Mouse (Mus musculus) forebrain, embryonic 13.5 days (tissue): ENCODE results near the gene Hoxa13. TPM values are rescaled to one million over a fixed set of nuclear protein-coding genes. Genes with fewer than 3 reads are reported as not detected.

Source experiments
- ATAC-seq: fragments of 200-750 bp; cut with Nextera tagmentation; 2 replicates; pipeline ENCODE4 v1.8.0; 2017
- H3K27ac ChIP-seq: fragments of 300-500 bp; sonication (generic); 2 replicates; pipeline ENCODE4 v1.5.1; 2015; ENCODE audit warnings: inconsistent platforms, mild to moderate bottlenecking, moderate library complexity
- H3K27me3 ChIP-seq: fragments of 300-500 bp; sonication (generic); 2 replicates; pipeline ENCODE4 v1.6.1; 2015; ENCODE audit warnings: mild to moderate bottlenecking, inconsistent platforms
- H3K36me3 ChIP-seq: fragments of 300-500 bp; sonication (generic); 2 replicates; pipeline ENCODE4 v1.6.1; 2015; ENCODE audit warnings: mild to moderate bottlenecking, inconsistent platforms; ENCODE audit not compliant: poor library complexity, severe bottlenecking
- H3K4me1 ChIP-seq: fragments of 300-500 bp; sonication (generic); 2 replicates; pipeline ENCODE4 v1.6.1; 2015; ENCODE audit warnings: inconsistent platforms
- H3K4me2 ChIP-seq: fragments of 300-500 bp; sonication (generic); 2 replicates; pipeline ENCODE4 v1.6.1; 2015; ENCODE audit warnings: inconsistent platforms, mild to moderate bottlenecking, moderate library complexity
- H3K4me3 ChIP-seq: fragments of 300-500 bp; sonication (generic); 2 replicates; pipeline ENCODE4 v1.5.1; 2015; ENCODE audit warnings: mild to moderate bottlenecking, inconsistent platforms
- H3K9ac ChIP-seq: fragments of 300-500 bp; sonication (generic); 2 replicates; pipeline ENCODE4 v1.6.1; 2015; ENCODE audit warnings: mild to moderate bottlenecking, inconsistent platforms
- H3K9me3 ChIP-seq: fragments of 300-500 bp; sonication (generic); replicated peaks from 2 replicates; pipeline ENCODE4 v1.6.1; 2016; ENCODE audit warnings: inconsistent platforms
- WGBS: fragments of 180-500 bp; shearing (Covaris S2); methylation state at CpG from one replicate; pipeline ENCODE4 v1.1.7; 2015; 5-methylcytosine and 5-hydroxymethylcytosine counted together
- polyA plus RNA-seq: library from polyadenylated mRNA; unstranded; fragments of >200 nt; fragmentation: Nextera tagmentation; extraction: Ambion mirVana; gene quantifications from 2 replicates; pipeline ENCODE4 v1.2.1, GENCODE M21; 2015

Gene Hoxa13
- polyA plus RNA-seq = not detected in 2 replicates

DNA sequence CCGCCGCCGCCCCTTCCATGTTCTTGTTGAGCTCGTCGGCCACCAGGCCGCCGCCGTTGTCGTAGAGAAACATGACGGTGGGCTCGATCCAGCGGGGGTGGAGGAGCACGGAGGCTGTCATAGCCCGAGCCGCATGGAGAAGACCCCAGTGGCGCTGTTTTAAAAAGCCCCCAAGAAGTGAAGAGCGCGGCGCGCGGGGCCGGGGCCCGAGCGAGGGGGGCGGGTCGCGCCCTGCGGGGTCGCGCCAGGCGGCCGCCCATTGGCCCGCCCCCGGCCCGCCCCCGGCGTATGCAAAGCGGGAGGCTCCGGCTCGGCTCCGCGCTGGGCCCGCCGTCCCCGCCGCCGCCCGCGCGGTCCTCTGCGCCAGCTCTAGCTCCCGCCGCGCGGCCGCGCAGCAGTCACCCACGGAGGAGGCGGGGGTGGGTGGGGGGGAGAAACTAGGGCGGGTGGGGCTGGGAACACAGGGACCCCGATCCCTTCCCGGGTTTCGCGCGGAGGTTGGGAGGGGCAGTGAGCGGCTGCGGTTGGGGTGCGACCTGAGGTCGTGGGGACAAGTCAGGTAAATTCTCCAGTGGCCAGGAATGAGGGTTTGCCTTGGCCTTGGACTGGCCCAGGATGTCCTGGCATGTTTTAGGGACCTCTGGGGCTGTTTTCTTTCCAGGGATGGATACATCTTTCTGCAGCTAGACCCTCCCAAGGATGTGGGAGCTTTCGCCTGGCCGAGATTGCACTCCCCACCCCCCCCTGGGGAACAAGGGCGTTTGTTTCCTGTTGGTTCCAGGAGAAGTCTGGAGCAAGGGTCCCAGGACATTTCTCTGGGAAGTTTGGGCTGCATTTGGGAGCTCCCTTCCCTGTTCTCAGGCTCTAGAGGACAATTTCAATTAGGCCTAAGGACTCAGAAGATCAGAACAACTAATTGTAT, at the start of gene Hoxa13:
TSS of gene Hoxa13 (minus strand) at position 227 of the 922 bp plus-strand sequence.
- Histone ChIP-seq H3K4me2 (peak within 1 kb of the TSS; percentile 51), H3K9ac (no peak within 1 kb of the TSS), H3K4me1 (peaks cover 10% of the 10 kb centered on the region; the same call in 1 of the 2 replicates), H3K27ac (no peak within 1 kb of the TSS), H3K36me3 (no peaks in the 10 kb centered on the region), H3K9me3 (no peaks in the 10 kb centered on the region), H3K27me3 (peaks cover 96% of the 10 kb centered on the region), H3K4me3 (peak within 1 kb of the TSS; percentile 25)
- ATAC-seq = 0 out of 2 replicates have a peak, but pooled peaks have one; percentile 38
- WGBS = 1% methylated on average over 24 of the region's 72 CpGs

DNA sequence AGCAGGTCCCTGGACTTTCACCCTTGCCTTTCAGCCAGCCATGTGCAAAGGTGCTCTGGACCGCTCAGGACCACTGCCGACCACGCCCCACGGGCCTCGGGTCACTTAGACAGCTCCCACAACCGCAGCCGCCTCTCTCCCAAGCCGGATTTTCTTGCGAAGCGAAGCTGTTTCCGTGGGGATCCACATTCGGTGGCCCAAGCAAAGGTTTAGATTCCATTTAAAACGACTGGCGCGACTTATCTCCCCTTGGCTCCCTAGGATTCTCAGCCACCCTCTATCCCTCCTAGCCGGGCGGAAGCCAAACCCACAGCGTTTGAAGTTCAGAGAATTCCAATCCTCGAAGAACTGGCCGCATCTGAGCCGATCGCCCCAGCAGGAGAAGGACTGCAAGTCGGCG, 49.7 kb upstream of the Hoxa13 start:
- no peak overlapping the region for H3K27ac ChIP-seq
- no peaks in the 10 kb centered on the region for H3K9me3 ChIP-seq
- H3K9ac ChIP-seq = no peak overlapping the region
- no peak overlapping the region for H3K4me3 ChIP-seq
- H3K4me2 ChIP-seq = no peak overlapping the region
- peaks cover 16% of the 10 kb centered on the region; the same call in 1 of the 2 replicates for H3K4me1 ChIP-seq
- no peaks in the 10 kb centered on the region for H3K36me3 ChIP-seq
- no peak for ATAC-seq
- peaks cover 99% of the 10 kb centered on the region for H3K27me3 ChIP-seq
- WGBS = 0% methylated on average over 24 of the region's 24 CpGs

DNA sequence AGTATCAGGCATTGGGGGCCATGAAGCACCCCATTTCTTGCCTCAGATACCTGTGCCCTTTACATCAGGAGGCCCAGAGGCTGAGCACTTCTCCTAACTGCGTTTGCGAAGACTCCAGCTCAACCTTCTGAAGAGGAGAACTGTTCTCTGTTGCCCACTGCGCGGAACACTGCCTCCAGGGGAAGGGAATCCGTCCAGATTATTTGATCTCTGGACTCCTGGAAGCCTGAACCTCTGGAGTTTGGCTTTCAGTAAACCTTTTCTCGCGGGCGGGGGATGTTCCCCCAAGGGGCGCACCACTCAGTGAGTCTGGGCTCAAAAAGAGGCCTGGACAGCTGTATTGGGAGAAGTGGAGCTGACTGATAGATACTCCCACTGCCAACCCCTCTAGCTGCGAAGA, 49.1 kb upstream of the Hoxa13 start:
- Histone ChIP-seq H3K27me3 (peaks cover 99% of the 10 kb centered on the region), H3K9ac (no peak overlapping the region), H3K36me3 (no peaks in the 10 kb centered on the region), H3K4me1 (peaks cover 16% of the 10 kb centered on the region; the same call in 1 of the 2 replicates), H3K4me3 (no peak overlapping the region), H3K9me3 (no peaks in the 10 kb centered on the region), H3K4me2 (no peak overlapping the region), H3K27ac (no peak overlapping the region)
- WGBS = 4% methylated on average over 10 of the region's 10 CpGs
- ATAC-seq = no peak

DNA sequence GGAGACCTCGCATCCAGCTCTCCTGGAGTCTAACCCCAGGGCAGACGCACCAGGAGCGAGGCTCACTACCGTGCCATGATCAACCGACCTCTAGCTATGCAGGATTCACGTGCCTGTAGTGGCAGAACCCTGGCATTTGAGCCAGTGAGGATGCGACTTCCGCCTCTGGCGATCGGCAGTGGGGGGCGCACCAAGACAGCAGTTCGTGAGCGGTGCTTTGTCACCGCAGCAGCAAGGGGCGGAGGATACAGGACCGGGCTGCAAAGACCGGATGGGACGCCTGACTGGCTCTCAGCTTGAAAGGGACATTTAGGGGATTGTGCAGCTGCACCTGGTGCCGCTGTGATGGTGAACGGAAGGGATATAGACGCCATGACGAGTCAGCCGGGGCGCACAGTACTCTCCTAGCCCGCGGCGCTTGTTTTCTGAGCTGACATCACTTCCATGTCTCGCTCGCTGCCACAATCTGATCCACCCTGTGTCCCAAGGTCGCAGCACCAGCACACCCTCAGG, 45.3 kb upstream of the Hoxa13 start:
- Histone ChIP-seq H3K36me3 (no peaks in the 10 kb centered on the region), H3K9me3 (no peaks in the 10 kb centered on the region), H3K4me1 (peaks cover 8% of the 10 kb centered on the region; the same call in 1 of the 2 replicates), H3K9ac (peak overlapping the region; percentile 57), H3K27me3 (peaks cover 93% of the 10 kb centered on the region), H3K4me2 (peak overlapping the region; percentile 71), H3K4me3 (peak overlapping the region; percentile 45), H3K27ac (no peak overlapping the region)
- ATAC-seq = peak; percentile 86
- WGBS = under 1% methylated on average over 30 of the region's 30 CpGs

DNA sequence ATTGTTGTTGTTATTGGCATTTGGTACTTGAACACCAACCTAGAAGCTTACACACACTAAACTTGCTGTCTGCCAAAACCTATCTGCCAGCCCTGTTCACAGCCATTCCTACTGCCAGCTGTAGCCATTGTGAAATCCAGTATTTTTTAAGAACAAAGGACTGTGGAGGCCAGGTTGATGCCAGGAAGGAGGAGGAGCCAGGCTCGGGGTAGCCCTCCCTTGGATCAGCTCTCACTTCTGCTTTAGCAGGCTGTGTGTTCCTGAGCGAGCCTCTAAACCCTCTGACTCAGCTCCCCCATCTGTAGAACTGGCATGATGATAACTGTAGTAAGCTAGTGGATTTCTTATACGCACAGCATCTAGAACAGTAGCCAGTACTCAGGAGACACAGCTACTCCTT, 42.7 kb upstream of the Hoxa13 start:
- Histone ChIP-seq H3K27me3 (peaks cover 91% of the 10 kb centered on the region), H3K27ac (no peak overlapping the region), H3K4me2 (no peak overlapping the region), H3K9me3 (no peaks in the 10 kb centered on the region), H3K9ac (no peak overlapping the region), H3K4me3 (no peak overlapping the region), H3K36me3 (no peaks in the 10 kb centered on the region), H3K4me1 (peaks cover 8% of the 10 kb centered on the region; the same call in 1 of the 2 replicates)
- 53% methylated on average over 3 of the region's 3 CpGs for WGBS
- no peak for ATAC-seq

DNA sequence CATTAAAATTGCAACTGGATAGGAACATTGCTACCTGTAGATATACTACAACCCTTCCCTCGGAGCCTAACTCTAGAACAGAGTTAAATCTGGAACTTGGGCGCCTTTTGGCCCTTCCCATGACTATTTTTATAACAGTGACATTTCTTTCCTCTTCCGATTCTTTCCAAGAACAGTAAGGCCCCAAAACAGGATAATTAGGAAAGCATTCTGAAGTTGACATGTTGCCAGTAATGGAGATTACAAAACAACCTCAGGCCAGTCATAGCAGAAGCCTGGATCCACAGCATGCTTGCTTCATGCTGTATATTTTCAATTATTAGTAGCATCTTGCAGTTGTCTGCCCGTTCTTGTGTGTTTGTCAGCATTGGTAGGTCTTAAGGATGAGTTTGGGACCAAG, 40.1 kb upstream of the Hoxa13 start:
- peaks cover 88% of the 10 kb centered on the region for H3K27me3 ChIP-seq
- no peaks in the 10 kb centered on the region for H3K36me3 ChIP-seq
- no peak overlapping the region for H3K9ac ChIP-seq
- no peak overlapping the region for H3K4me2 ChIP-seq
- WGBS = 87% methylated on average over 4 of the region's 4 CpGs
- no peak overlapping the region for H3K4me3 ChIP-seq
- H3K4me1 ChIP-seq = peaks cover 2% of the 10 kb centered on the region; the same call in 1 of the 2 replicates
- no peaks in the 10 kb centered on the region for H3K9me3 ChIP-seq
- no peak for ATAC-seq
- H3K27ac ChIP-seq = no peak overlapping the region

DNA sequence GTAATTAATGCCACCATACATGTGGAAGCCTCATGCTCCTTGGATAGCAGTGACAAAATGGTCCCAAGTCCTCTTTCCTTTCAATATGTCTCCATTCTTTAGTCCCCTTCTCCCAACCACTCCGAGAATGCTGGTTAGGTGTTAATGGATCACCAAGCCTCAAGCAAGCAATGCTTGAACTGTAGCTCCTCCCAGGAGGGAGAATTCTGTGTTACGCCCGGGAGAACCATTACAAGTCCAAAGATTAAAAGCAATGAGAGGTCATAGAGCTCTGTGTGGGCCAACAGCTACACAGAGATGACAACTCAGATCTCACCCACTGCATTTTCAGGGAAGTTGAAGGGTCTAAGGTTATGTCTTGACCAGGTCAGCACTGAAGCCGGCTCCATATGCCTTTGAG, 37.8 kb upstream of the Hoxa13 start:
- Histone ChIP-seq H3K36me3 (no peaks in the 10 kb centered on the region), H3K4me3 (no peak overlapping the region), H3K4me1 (no peaks in the 10 kb centered on the region), H3K9ac (no peak overlapping the region), H3K4me2 (no peak overlapping the region), H3K9me3 (no peaks in the 10 kb centered on the region), H3K27me3 (peaks cover 87% of the 10 kb centered on the region), H3K27ac (no peak overlapping the region)
- WGBS = 83% methylated on average over 4 of the region's 4 CpGs
- no peak for ATAC-seq

DNA sequence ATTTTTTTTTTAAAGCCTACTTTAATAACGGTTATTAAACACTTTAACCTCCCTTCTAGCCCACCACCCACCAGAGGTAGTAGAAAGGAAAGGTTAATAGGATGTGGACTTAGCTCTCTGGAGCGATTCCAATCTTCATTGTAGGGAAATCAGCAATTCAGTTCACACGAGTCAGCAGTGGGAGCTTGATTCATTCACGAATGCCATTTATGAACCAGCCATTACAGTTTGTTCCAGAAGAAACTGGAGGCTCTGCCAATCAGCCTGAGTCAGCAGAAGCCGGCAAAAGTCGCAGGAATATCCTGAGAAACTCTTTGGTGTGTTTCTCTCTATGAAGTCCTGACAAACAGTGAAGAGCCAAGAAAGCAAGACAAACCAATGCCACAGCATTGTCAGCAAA, 33.9 kb upstream of the Hoxa13 start:
- H3K27me3 ChIP-seq = peaks cover 91% of the 10 kb centered on the region
- peaks cover 6% of the 10 kb centered on the region; the same call in 1 of the 2 replicates for H3K4me1 ChIP-seq
- H3K36me3 ChIP-seq = no peaks in the 10 kb centered on the region
- no peak overlapping the region for H3K4me3 ChIP-seq
- ATAC-seq = no peak
- H3K27ac ChIP-seq = no peak overlapping the region
- no peaks in the 10 kb centered on the region for H3K9me3 ChIP-seq
- 66% methylated on average over 6 of the region's 6 CpGs for WGBS
- H3K4me2 ChIP-seq = no peak overlapping the region
- H3K9ac ChIP-seq = no peak overlapping the region

DNA sequence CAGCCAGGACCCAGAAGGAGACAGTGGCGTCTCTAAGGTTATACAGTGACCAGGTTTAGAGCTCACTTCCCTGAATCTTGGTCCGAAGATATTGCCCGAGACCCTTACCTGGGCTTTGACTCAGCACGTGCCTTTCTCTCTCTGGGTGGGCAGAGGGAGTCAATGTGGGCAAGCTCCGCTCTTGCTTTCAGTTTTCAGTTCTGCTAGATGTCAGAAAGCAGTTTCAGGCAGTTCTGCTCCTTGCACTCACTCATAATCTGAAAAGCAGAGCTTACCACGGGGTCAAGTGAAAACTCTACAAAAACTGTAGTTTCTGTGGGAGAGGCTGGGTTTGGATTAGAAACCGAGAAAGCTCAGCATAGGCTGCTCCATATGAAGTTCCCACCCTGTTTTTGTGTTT, 31.6 kb upstream of the Hoxa13 start:
- no peak overlapping the region for H3K4me3 ChIP-seq
- H3K27ac ChIP-seq = no peak overlapping the region
- no peak overlapping the region for H3K9ac ChIP-seq
- no peak overlapping the region for H3K4me2 ChIP-seq
- H3K9me3 ChIP-seq = no peaks in the 10 kb centered on the region
- no peaks in the 10 kb centered on the region for H3K36me3 ChIP-seq
- 57% methylated on average over 7 of the region's 7 CpGs for WGBS
- no peak for ATAC-seq
- peaks cover 92% of the 10 kb centered on the region for H3K27me3 ChIP-seq
- H3K4me1 ChIP-seq = peaks cover 6% of the 10 kb centered on the region; the same call in 1 of the 2 replicates

DNA sequence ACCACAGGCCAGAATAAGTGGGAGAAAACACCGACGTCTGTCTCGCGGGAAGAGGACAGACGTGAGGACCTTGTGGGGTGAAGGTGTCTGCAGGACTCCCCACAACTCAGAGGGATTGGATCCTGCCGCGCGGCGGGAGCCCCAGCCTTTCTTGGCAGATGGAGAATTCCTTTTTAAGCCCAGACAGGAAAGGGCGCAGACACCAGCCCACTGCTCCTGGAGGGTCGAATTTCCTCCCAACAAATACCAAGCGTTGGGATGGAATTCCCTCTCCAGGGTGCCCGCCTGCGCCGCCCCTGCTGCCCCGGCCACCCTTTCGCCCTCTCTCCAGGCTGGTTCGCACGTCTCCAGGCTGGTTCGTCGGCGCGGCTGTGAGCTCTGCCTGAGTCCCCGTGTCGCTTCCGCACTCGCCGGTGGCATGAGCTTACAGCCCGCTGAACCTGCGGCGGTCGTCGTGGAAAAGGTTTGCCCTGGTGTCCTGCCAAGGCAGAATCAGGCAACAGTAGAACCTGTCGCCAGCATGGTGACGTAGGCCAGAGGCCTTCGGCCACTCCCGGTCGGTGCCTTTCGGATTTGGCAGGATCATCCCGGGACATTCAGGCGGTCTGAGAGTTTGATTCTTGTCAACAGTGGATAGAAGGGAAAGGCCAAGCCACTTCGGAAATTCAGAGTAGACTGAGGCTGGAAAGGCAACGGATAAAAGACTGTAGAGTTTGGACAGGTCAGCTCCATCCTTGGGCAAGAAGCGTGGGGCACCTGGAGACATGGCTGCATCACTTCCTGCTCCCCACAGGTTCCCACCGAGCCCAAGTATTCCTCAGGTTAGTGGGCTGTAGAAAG, 30.6 kb upstream of the Hoxa13 start:
- Histone ChIP-seq H3K4me1 (peaks cover 6% of the 10 kb centered on the region; the same call in 1 of the 2 replicates), H3K4me2 (peak overlapping the region; percentile 34), H3K27ac (no peak overlapping the region)

DNA sequence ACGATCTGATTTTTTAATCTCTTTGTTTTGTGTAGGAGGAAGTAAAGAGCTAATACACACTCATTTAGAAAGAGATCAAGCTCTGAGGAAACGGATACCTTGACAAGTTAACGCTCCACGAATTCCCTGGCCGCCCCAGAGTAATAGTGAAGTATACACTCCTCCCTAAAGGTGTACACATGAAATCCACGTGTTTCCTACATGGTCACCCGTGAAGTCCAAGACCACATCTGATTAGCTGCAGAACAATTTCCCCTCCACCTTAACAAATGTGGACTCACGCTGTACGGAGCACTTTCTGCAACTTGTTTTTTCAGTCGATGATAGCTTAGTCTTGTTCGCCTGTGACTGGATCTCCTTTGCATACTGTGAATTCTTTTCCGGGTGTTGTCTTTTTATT, 29.5 kb upstream of the Hoxa13 start:
- WGBS = 22% methylated on average over 12 of the region's 12 CpGs
- no peak overlapping the region for H3K4me3 ChIP-seq
- H3K9me3 ChIP-seq = no peaks in the 10 kb centered on the region
- H3K9ac ChIP-seq = no peak overlapping the region
- H3K4me1 ChIP-seq = peaks cover 6% of the 10 kb centered on the region; the same call in 1 of the 2 replicates
- no peak overlapping the region for H3K4me2 ChIP-seq
- H3K27ac ChIP-seq = no peak overlapping the region
- H3K27me3 ChIP-seq = peaks cover 87% of the 10 kb centered on the region
- no peak for ATAC-seq
- H3K36me3 ChIP-seq = no peaks in the 10 kb centered on the region

More for the DNA sequence above, 30.6 kb upstream of the Hoxa13 start:
- Histone ChIP-seq H3K9me3 (no peaks in the 10 kb centered on the region), H3K27me3 (peaks cover 90% of the 10 kb centered on the region), H3K9ac (no peak overlapping the region), H3K4me3 (no peak overlapping the region; the same call in 1 of the 2 replicates), H3K36me3 (no peaks in the 10 kb centered on the region)
- WGBS = 2% methylated on average over 45 of the region's 45 CpGs
- ATAC-seq = no peak
